Mouse (Mus musculus) ES-E14 (cell line): ENCODE results near the gene Itgad.

Experiments used
- CHD2 ChIP-seq: IDR thresholded peaks from 2 replicates; pipeline ENCODE4 v1.6.1; 2014; ENCODE audit warnings: mild to moderate bottlenecking, low read depth, low read length, inconsistent platforms
- MAFK ChIP-seq: IDR thresholded peaks from 2 replicates; pipeline ENCODE4 v1.6.1; 2014; ENCODE audit warnings: mild to moderate bottlenecking, low read depth, low read length, inconsistent platforms; ENCODE audit not compliant: insufficient read depth
- ZC3H11A ChIP-seq: IDR thresholded peaks from 2 replicates; pipeline ENCODE4 v1.6.1; 2012; ENCODE audit warnings: low read depth, mild to moderate bottlenecking, inconsistent platforms, low read length, borderline replicate concordance
- ZNF384 ChIP-seq: IDR thresholded peaks from 2 replicates; pipeline ENCODE4 v1.6.1; 2012; ENCODE audit warnings: low read depth, low read length, inconsistent platforms

DNA sequence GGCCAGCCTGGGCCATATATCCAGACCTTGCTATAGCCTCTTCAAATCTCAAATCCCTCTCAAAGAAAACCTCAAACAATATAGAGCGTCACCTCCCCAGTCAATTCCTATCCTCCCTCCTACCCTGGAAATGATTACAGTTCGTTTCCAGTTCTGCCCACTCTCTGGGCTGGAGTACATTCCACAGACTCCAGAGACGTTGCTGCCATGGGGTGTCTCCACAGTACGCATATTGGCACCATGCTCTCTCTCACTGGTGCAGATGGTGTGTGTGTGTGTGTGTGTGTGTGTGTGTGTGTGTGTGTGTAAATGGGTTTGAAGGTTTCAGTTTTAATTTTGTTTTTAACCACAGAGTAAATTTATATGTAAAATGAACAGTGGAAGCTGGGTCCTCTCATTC, 48.9 kb upstream of the Itgad start:
- TF ChIP-seq ZC3H11A (no peak), CHD2 (no peak), MAFK (no peak), ZNF384 (no peak)
